Mouse (Mus musculus) CD4-positive, CD25-positive, alpha-beta regulatory T cell, adult 4 months (primary cell): ENCODE results near the gene Tubal3. TPM values are rescaled to one million over a fixed set of nuclear protein-coding genes. Genes with fewer than 3 reads are reported as not detected.

Experiments used
- ATAC-seq: one replicate; pipeline ENCODE4 v1.8.0; 2017
- polyA plus RNA-seq, 2 experiments: library from polyadenylated mRNA; unstranded; fragments of 100-300 nt; shearing (Covaris generic); gene quantifications; one replicate each; pipeline ENCODE4 v1.2.1; 2017

The Tubal3 gene
- polyA plus RNA-seq, 2 experiments from 2014 or later, result 0.43 to 0.44 TPM

DNA sequence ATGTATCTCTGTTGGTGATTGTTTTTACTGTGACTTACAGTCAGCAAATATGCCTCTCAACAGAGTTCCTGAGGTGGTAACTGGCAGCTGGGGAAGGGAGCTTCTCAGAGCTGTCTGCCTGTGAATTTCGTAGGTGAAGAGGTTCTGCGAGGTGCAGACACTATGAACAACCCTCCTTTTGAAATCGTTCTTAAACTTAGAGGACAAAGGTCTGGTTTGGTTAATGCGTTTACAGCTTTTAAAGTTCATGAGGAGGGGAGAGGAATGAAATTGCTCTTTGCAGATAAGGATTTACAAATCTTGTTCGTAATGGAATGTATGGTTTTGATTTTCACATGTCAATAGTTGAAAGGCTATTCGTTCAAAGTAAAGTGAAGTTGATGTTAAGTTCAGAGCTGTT lies 7.6 kb downstream of the Tubal3 start:
- no peak for ATAC-seq

DNA sequence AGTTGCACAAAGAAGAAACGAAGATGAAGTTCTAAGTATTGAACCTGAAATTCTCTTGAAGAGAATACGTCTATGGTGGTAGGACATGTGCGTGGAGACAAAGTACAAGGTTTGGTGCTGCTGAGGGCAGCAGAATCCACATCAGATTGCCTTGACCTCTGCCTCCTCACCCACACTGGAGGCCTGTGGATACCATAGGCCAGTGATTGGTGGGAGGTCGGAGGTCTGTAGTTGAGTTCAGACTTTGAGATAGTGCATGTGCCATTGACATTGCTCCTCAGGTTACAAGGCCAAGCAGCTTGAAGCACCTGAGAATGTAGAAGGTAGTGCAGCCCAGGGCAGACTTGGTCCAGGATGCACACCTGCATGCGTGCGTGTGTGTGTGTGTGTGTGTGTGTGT lies 8.0 kb downstream of the Tubal3 start:
- ATAC-seq, result no peak

DNA sequence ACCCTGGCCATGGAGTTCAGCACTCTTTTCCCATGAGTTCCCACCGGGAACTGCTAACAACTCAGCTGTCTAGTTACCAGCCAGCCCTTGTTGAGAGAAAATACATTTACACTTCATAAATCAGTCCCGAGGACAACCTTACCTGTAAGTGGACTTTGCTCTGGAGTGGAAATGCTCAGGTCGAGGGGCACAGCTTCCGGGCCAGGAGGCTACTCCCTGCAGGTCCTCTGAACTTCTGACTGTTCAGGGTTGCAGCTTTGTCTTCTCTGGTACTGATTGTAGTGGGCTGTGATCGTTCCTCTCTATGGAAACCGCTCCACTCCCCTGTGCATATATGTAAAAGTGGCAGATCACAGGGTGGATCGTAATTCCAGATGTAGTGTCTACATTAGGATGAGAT lies 26.6 kb downstream of the Tubal3 start:
- ATAC-seq, result no peak

DNA sequence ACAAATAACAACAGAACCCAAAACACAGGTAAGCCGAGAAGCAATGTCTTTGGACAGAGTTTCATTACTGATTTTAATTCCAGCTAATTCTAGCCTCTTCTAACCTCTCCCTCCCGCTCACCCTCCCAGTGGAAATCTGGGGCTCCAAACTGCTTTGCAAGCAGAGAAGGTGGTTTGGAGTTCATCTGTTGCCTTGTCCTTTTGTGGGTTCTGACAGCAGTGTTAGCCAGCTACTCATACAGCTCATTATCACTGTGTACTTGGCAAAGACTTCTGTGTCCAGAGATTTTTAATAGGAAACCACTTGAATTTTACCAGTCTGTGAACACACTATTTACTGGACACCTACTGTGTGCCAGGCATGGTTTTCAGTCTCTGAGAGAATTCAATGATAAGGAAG lies 27.2 kb downstream of the Tubal3 start, which contains the start of gene Ucn3:
Ucn3 (minus strand) TSS at position 101 of the 400 bp plus-strand sequence.
- ATAC-seq, result no peak

DNA sequence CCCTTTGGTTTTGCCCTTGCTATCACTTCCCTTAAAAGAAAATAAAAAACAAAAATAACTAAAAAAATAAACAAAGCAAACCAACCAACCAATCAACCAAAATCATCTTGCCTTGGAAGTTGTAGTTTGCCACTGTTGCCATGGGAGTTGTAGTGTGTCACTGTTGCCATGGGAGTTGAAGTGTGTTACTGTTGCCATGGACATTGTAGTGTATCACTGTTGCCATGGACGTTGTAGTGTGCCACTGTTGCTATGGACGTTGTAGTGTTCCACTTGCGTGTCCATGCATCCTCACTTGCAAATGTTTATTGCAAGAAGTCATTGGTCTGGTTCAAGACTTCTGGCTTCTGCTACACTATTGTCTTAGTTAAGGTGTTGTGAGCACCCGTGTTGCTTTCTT lies 29.2 kb downstream of the Tubal3 start:
- ATAC-seq, result no peak

DNA sequence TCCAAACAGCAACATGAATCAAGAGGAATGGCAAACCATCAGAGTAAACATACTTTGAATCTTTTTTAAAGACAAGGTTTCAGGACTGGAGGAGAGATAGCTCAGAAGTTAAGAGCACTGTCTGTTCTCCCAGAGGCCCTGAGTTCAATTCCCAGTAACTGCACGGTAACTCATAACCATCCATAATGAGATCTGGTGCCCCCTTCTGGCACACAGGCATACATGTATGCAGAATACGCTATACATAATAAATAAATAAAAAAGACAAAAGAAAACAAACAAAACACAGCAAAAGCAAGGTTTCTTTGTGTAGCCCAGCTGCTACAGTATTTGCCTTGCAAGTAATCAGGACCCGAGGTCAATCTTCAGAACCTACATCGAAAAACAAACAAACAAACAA lies 31.4 kb downstream of the Tubal3 start:
- ATAC-seq, result no peak

DNA sequence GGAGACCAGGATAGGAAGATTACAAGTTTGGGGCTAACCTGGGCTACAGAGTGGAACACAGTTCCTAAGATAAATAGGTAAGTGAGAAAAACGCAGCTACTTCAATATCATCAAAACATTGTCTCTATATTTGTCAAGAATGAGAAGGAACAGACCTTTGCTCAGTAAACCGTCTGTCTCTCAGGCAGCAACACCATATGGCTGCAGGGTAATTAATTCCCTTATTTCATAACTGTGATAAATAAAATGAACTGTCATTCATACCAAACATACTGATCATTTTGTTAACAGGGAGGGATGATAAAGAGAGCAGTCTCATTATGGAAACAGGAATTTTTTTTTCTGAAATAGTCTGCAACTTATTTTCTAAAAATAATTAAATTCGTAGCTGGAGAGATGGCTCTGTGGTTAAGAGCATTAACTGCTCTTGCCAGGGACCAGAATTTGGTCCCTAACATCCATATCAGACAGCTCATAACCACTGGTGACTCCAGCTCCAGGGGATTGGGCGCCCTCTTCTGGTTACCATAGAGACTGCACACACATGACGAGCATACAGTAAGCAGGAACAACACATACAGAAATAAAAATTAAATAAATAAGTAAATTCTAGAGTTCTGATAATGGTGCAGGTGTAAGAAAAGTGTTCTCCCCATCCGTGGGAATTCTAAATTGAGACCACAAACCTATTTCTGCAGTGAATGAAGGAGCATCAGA lies 33.3 kb downstream of the Tubal3 start:
- ATAC-seq, result no peak

DNA sequence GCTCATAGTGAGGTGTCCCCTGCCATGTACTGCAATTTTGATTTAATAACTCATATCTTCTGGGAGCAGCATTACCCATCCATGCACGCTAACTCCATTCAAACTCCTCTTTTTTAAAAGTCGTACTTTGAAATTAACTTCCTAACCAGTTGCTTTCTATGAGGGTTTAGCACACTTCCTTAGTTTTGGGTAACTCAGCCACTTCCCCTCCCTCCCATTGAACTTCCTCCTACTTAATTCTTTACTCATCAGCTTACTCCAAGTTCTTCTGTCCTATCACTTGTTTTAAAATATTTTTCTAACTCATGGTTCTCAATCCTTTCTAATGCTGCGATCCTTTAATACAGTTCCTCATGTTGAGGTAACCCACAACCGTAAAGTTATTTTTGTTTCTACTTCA lies 50.8 kb downstream of the Tubal3 start:
- ATAC-seq, result no peak

Other genes with a start within 250 kb of the Tubal3 start
- not detected for gene Calml3, start 114.0 kb upstream of the Tubal3 start, polyA plus RNA-seq
- gene Calm4, start 80.5 kb upstream of the Tubal3 start, polyA plus RNA-seq, result not detected
- gene Calm5, start 64.1 kb upstream of the Tubal3 start, polyA plus RNA-seq, result not detected
- gene Net1, start 54 bp upstream of the Tubal3 start, polyA plus RNA-seq, result 10 to 100 TPM; 26.6 to 31.7 TPM
- gene Ucn3, start 27.1 kb downstream of the Tubal3 start, polyA plus RNA-seq, result not detected
- gene Akr1c14, start 130.7 kb downstream of the Tubal3 start, polyA plus RNA-seq, result not detected
- gene Akr1c18, start 232.4 kb downstream of the Tubal3 start, polyA plus RNA-seq, result under 1 TPM in 1 of 2 experiments, not detected in 1; 0.71 TPM